Mouse (Mus musculus): ENCODE measurements around the gene Id2. TPM values are rescaled to one million over a fixed set of nuclear protein-coding genes. Genes with fewer than 3 reads are reported as not detected.

The Id2 gene
- polyA plus RNA-seq, 1 experiment from 2014 or later: 249 TPM

- H3K27ac ChIP-seq (replicated peaks): no peak overlapping the region
- no peak overlapping the region for H3K4me3 ChIP-seq
- H3K36me3 ChIP-seq: no peaks in the 10 kb centered on the region
- H3K4me1 ChIP-seq: peaks cover 14% of the 10 kb centered on the region
- no peak for ATAC-seq (ENCODE audit: low FRiP score, low read depth)
- no peak overlapping the region for H3K4me2 ChIP-seq (replicated peaks)
- no peaks in the 10 kb centered on the region for H3K9me3 ChIP-seq
- peaks cover 9% of the 10 kb centered on the region; the same call in 1 of the 2 replicates for H3K27me3 ChIP-seq
- no peak overlapping the region for H3K9ac ChIP-seq (replicated peaks)
Observed at GRCm38 (mm10) chr12:25104541-25104940, 7.6 kb upstream of the Id2 start.

GRCm38 (mm10) chr12:25103911-25104310 lies 7.0 kb upstream of the Id2 start:
- Histone ChIP-seq H3K27me3 (peaks cover 9% of the 10 kb centered on the region; the same call in 1 of the 2 replicates), H3K4me2 (replicated peaks) (no peak overlapping the region), H3K4me3 (no peak overlapping the region), H3K9ac (replicated peaks) (no peak overlapping the region), H3K36me3 (no peaks in the 10 kb centered on the region), H3K27ac (replicated peaks) (no peak overlapping the region), H3K4me1 (peaks cover 21% of the 10 kb centered on the region), H3K9me3 (no peaks in the 10 kb centered on the region)
- no peak for ATAC-seq (ENCODE audit: low FRiP score, low read depth)
- 87% methylated on average over 6 of the region's 6 CpGs for WGBS

- Histone ChIP-seq H3K4me1 (peaks cover 40% of the 10 kb centered on the region), H3K27ac (replicated peaks) (peak overlapping the region; percentile 93), H3K9me3 (no peaks in the 10 kb centered on the region), H3K9ac (replicated peaks) (0 out of 2 replicates have a peak overlapping the region, but pooled peaks have one; percentile 28), H3K4me3 (no peak overlapping the region), H3K36me3 (no peaks in the 10 kb centered on the region), H3K27me3 (peaks cover 9% of the 10 kb centered on the region; the same call in 1 of the 2 replicates), H3K4me2 (replicated peaks) (peak overlapping the region; percentile 94)
- ATAC-seq (ENCODE audit: low FRiP score, low read depth): no peak
- 14% methylated on average over 5 of the region's 5 CpGs for WGBS
Observed at GRCm38 (mm10) chr12:25101389-25101788, 4.4 kb upstream of the Id2 start.

- H3K4me3 ChIP-seq: peak overlapping the region; percentile 79
- peaks cover 42% of the 10 kb centered on the region for H3K4me1 ChIP-seq
- H3K4me2 ChIP-seq (replicated peaks): peak overlapping the region; percentile 94
- H3K9ac ChIP-seq (replicated peaks): peak overlapping the region; percentile 73
- WGBS: under 1% methylated on average over 48 of the region's 59 CpGs
- H3K27me3 ChIP-seq: peaks cover 6% of the 10 kb centered on the region; the same call in 1 of the 2 replicates
- no peak for ATAC-seq (ENCODE audit: low FRiP score, low read depth)
- no peaks in the 10 kb centered on the region for H3K9me3 ChIP-seq
- no peaks in the 10 kb centered on the region for H3K36me3 ChIP-seq
- peak overlapping the region; percentile 93 for H3K27ac ChIP-seq (replicated peaks)
Observed at GRCm38 (mm10) chr12:25100411-25101217, 3.7 kb upstream of the Id2 start.

- WGBS: under 1% methylated on average over 38 of the region's 38 CpGs
- peak overlapping the region; percentile 73 for H3K9ac ChIP-seq (replicated peaks)
- H3K4me1 ChIP-seq: peaks cover 42% of the 10 kb centered on the region
- no peaks in the 10 kb centered on the region for H3K9me3 ChIP-seq
- no peak for ATAC-seq (ENCODE audit: low FRiP score, low read depth)
- H3K27me3 ChIP-seq: peaks cover 6% of the 10 kb centered on the region; the same call in 1 of the 2 replicates
- H3K36me3 ChIP-seq: no peaks in the 10 kb centered on the region
- H3K27ac ChIP-seq (replicated peaks): peak overlapping the region; percentile 93
- H3K4me3 ChIP-seq: peak overlapping the region; percentile 79
- peak overlapping the region; percentile 94 for H3K4me2 ChIP-seq (replicated peaks)
Observed at GRCm38 (mm10) chr12:25099563-25100408, 2.8 kb upstream of the Id2 start.

- 1% methylated on average over 9 of the region's 9 CpGs for WGBS
Observed at GRCm38 (mm10) chr12:25099313-25099562, 2.3 kb upstream of the Id2 start.

GRCm38 (mm10) chr12:25098561-25099312 lies 1.8 kb upstream of the Id2 start:
- peak; percentile 80 for ATAC-seq (ENCODE audit: low FRiP score, low read depth)
- Histone ChIP-seq H3K36me3 (no peaks in the 10 kb centered on the region), H3K27ac (replicated peaks) (peak overlapping the region; percentile 93), H3K4me1 (peaks cover 42% of the 10 kb centered on the region), H3K9me3 (no peaks in the 10 kb centered on the region), H3K4me2 (replicated peaks) (peak overlapping the region; percentile 94), H3K4me3 (peak overlapping the region; percentile 79), H3K9ac (replicated peaks) (peak overlapping the region; percentile 73), H3K27me3 (peaks cover 4% of the 10 kb centered on the region; the same call in 1 of the 2 replicates)
- WGBS: under 1% methylated on average over 61 of the region's 61 CpGs

More at GRCm38 (mm10) chr12:25099313-25099562, 2.3 kb upstream of the Id2 start:
- peak; percentile 29; the same call in 1 of the 2 replicates for ATAC-seq (ENCODE audit: low FRiP score, low read depth)
- Histone ChIP-seq H3K9ac (replicated peaks) (peak overlapping the region; percentile 73), H3K27me3 (peaks cover 6% of the 10 kb centered on the region; the same call in 1 of the 2 replicates), H3K4me2 (replicated peaks) (peak overlapping the region; percentile 94), H3K27ac (replicated peaks) (peak overlapping the region; percentile 93), H3K4me3 (peak overlapping the region; percentile 79), H3K9me3 (no peaks in the 10 kb centered on the region), H3K36me3 (no peaks in the 10 kb centered on the region), H3K4me1 (peaks cover 42% of the 10 kb centered on the region)

GRCm38 (mm10) chr12:25098161-25098550 lies 1.2 kb upstream of the Id2 start:
- 0 out of 2 replicates have a peak, but pooled peaks cover 4% of the 10 kb centered on the region for H3K27me3 ChIP-seq
- WGBS: 1% methylated on average over 9 of the region's 10 CpGs
- H3K4me3 ChIP-seq: peak overlapping the region; percentile 79
- peaks cover 47% of the 10 kb centered on the region for H3K4me1 ChIP-seq
- peak overlapping the region; percentile 73 for H3K9ac ChIP-seq (replicated peaks)
- peak overlapping the region; percentile 93 for H3K27ac ChIP-seq (replicated peaks)
- H3K9me3 ChIP-seq: no peaks in the 10 kb centered on the region
- H3K36me3 ChIP-seq: no peaks in the 10 kb centered on the region
- H3K4me2 ChIP-seq (replicated peaks): peak overlapping the region; percentile 94
- ATAC-seq (ENCODE audit: low FRiP score, low read depth): no peak

GRCm38 (mm10) chr12:25097210-25098160 lies 545 bp upstream of the Id2 start:
- H3K9me3 ChIP-seq: no peaks in the 10 kb centered on the region
- ATAC-seq (ENCODE audit: low FRiP score, low read depth): no peak
- H3K4me2 ChIP-seq (replicated peaks): peak overlapping the region; percentile 94
- 0 out of 2 replicates have a peak, but pooled peaks cover 6% of the 10 kb centered on the region for H3K27me3 ChIP-seq
- WGBS: 1% methylated on average over 28 of the region's 28 CpGs
- H3K36me3 ChIP-seq: no peaks in the 10 kb centered on the region
- H3K9ac ChIP-seq (replicated peaks): peak overlapping the region; percentile 73; the same call in 1 of the 2 replicates
- peak overlapping the region; percentile 79 for H3K4me3 ChIP-seq
- H3K27ac ChIP-seq (replicated peaks): peak overlapping the region; percentile 93
- H3K4me1 ChIP-seq: peaks cover 53% of the 10 kb centered on the region

GRCm38 (mm10) chr12:25096640-25097051 lies 294 bp downstream of the Id2 start:
- no peak for ATAC-seq (ENCODE audit: low FRiP score, low read depth)
- H3K9me3 ChIP-seq: no peaks in the 10 kb centered on the region
- peak overlapping the region; percentile 94 for H3K4me2 ChIP-seq (replicated peaks)
- H3K27me3 ChIP-seq: 0 out of 2 replicates have a peak, but pooled peaks cover 6% of the 10 kb centered on the region
- H3K4me1 ChIP-seq: peaks cover 57% of the 10 kb centered on the region
- no peaks in the 10 kb centered on the region for H3K36me3 ChIP-seq
- WGBS: under 1% methylated on average over 15 of the region's 15 CpGs
- peak overlapping the region; percentile 79 for H3K4me3 ChIP-seq
- H3K9ac ChIP-seq (replicated peaks): peak overlapping the region; percentile 54
- peak overlapping the region; percentile 93 for H3K27ac ChIP-seq (replicated peaks)
